Mouse (Mus musculus): Measurements from ENCODE around the gene Maml2.

Gene Maml2

GRCm38 (mm10) chr9:13485914-13486313 is 188.2 kb downstream of the Maml2 start:
- no peak for DNase-seq (ENCODE audit: extremely low read depth, insufficient read length, low spot score)

- DNase-seq (ENCODE audit: extremely low read depth, insufficient read length, low spot score) = no peak
These were observed 193.3 kb downstream of the Maml2 start for GRCm38 (mm10) chr9:13491107-13491506.

DNA sequence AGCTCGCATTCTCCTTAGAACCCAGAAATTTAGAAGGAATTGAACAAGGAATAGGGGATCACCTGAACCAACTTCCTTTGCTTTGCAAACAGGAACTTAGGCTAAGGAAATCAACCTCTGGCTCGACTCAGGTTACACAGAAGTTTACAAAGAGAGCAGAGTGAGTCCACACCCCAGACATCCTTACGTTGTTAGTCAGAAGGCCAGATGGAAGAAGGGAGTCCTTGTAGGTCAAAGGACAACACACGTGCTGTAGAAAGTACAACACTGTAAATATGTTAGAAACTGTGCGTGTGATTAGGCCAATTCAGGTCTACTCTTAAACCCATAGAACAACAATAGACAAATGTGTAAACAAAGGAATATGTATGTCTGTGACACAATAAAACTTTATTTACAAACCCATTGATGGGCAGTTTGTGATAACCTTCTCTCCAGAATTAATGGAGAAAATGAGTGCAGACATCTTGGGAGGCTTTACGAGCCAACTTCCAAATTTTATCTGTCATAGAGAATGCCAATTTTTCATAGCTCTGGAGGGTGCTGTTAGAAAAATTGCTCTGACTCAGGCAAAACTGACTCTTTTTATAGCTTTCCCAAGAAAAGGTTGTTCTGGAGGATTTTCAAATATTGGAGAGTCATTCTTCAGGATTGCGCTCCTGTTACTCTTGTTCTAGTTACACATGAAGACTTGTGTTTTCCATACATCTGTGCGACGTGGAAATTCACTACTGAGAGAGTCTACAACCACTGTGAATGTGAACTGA is 194.3 kb downstream of the Maml2 start:
- DNase-seq (ENCODE audit: extremely low read depth, insufficient read length, low spot score) = no peak

DNA sequence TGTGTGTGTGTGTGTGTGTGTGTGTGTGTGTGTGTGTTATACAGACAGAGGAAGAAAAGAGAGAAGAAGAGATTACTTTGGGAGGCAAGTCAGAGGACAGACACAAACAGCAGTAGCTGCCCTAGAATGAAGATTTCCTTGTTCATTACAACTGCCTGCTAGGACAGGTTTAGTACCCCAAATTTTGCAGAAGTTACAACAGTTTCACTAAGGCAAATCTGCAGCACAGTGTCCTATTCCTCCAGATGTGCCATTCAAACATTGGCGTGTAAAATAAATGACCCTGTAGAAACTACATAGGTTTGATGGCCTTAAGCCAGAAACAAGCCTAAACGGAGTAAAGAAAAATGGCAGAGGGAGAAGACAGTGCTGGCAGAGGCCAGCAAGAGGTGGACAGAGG is 195.1 kb downstream of the Maml2 start:
- DNase-seq (ENCODE audit: extremely low read depth, insufficient read length, low spot score) = no peak

DNA sequence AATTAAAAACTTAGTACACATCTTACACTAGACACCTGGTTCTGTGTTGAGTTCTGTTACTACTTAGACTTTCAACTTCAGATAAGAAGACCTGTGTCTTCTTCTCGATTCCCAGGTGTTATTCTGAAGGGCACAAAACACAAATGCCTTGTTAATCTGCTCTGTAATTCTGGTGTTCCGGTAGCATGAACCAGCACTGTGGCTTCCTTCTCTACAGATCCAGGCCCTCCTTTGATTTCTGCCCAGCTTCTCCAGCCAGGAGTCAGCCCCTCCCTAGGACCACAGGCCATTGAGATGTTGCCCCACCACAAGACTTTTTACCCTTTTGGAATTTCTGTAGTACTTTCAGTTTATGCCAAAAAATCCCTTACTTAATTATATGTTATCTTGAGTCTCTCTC is 196.0 kb downstream of the Maml2 start:
- no peak for DNase-seq (ENCODE audit: extremely low read depth, insufficient read length, low spot score)

GRCm38 (mm10) chr9:13495530-13495929 is 197.8 kb downstream of the Maml2 start:
- no peak for DNase-seq (ENCODE audit: extremely low read depth, insufficient read length, low spot score)

DNA sequence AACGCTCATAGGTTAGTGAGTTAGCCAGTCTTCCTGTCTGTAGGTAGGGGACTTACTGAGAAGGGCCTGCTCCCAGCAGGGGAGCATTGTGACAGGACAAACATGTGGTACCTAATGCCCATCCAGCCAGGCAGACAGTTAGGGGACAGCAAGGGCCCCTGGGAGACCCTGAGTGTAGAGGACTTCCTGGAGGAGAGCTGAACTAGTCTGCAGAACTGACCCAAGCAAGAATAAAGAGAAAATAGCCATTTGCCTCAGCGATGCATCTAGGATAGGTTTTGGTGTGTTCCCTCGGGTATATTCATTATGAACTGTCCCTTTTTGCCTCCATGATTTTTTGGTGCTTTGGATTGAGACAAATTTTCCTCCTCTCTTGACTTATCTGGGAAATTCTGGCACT is 199.3 kb downstream of the Maml2 start:
- no peak for DNase-seq (ENCODE audit: extremely low read depth, insufficient read length, low spot score)

DNA sequence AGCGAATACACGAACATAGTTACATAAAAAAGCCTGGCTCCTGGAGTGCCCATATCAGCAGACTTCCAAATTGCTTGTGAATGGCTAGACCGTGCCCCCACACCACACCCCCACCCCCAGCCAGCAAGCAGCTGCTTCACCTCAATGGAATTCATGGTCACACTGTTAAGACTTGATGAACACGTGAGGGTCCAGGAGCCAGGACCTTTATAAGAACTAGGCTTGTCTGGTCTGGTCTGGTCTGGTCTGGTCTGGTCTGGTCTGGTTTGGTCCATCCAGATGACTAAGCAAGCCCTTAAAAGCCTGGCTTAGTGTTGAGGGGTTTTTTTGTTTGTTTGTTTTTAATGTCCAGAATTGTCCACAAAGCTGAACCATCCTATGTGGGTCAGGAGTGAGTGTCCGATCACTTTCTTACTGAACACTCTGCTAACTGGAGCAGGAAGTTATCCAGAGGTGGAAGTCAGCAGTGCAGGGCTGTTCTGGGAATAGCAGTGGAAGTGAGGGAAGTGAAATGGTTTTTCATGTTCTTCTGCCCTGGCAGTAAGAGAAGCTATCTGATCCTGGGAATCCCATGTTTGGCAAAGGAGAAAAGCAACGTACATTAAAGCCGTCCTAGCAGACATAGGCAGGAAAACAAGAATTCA is 200.1 kb downstream of the Maml2 start:
- DNase-seq (ENCODE audit: extremely low read depth, insufficient read length, low spot score) = no peak

GRCm38 (mm10) chr9:13500045-13500444 is 202.3 kb downstream of the Maml2 start:
- no peak for DNase-seq (ENCODE audit: extremely low read depth, insufficient read length, low spot score)

DNA sequence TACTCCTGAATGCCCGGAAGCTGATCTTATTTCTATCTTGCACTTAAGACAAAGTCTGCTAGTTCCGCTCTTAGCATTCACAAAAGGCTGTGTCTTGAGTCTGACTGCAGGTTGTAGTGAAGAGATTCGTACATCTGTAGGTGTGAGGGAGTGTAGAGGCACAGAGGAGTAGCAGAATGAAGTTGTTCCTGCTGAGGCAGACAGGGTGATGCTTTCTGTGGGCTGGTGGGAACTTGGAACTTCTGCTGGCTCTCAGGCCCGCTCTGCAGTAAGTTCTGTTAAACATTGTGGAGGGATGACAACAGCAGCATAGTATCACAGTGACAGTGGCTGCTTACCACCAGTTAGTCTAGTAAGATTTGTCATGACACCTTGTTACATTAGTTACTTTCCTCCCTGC is 207.3 kb downstream of the Maml2 start:
- no peak for DNase-seq (ENCODE audit: extremely low read depth, insufficient read length, low spot score)

- no peak for DNase-seq (ENCODE audit: extremely low read depth, insufficient read length, low spot score)
These were observed 209.4 kb downstream of the Maml2 start for GRCm38 (mm10) chr9:13506956-13507821.

DNA sequence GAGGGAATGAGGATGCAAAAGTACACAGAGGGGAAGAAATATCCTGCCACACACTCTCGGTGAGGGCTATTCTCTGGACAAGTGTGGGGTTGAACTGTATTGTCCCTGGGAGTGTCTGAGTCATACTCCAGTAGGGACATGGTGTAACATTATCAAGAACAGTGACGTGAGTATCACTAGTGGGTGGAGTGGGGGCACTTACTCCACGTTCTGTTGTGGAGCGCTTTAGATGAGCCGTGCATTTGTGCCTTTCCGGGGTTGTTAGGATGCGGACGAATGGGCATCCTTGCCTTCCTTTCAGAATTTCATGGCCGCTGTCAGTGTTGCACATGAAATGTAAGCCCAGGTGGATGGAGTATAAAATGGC is 210.0 kb downstream of the Maml2 start:
- DNase-seq (ENCODE audit: extremely low read depth, insufficient read length, low spot score) = no peak

DNA sequence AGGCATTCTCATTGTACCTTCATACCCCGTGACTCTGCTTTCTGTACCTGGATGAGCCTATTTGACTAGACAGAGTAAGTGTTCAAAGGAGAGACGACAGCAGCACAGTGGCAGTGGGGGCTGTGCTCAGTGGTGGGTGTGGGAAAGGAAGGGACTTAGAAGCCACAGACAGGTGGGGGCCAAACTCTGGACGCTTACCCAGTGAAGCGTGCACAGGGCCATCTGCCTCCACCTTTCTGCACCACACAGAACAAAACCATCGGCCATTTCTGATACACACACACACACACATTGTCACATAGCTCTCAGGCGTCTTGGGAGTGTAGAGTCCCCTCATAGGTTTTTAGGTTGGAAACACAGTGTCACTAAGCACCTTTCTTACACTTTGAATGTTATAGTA is 212.0 kb downstream of the Maml2 start:
- no peak for DNase-seq (ENCODE audit: extremely low read depth, insufficient read length, low spot score)

DNA sequence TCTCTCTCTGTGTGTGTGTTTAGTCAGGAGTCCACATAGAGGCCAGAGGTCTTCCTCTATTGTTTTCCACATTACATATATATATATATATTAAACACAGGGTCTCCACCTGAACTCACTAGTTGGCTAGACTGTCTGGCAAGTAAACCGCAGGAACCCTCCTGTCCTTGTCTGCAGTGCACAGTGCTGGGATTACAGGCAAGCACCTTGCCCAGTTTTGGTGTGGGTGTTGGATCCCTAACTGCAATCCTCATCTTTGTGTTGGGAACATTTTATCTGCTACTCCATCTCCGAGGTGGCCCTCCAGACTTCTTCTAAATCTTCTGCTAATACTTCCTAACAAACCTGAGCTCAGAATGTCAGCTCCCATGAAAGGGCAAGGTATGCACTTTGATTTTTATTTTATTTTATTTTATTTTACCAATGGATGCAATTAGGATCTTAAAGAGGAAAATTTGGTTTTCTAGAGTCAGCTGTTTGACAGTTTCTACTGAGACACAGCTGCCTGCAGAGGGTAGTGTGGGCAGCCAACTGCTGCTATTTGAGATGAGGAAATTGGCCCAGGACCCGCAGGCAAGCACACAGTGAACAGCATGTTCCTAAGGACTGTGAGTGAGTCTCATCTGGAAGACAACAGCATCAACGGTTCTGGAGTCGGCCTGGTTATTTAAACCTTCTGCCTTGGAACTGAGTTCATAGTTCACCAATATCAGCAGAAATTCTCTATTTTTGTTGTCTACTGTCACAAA is 213.0 kb downstream of the Maml2 start:
- DNase-seq (ENCODE audit: extremely low read depth, insufficient read length, low spot score) = no peak

DNA sequence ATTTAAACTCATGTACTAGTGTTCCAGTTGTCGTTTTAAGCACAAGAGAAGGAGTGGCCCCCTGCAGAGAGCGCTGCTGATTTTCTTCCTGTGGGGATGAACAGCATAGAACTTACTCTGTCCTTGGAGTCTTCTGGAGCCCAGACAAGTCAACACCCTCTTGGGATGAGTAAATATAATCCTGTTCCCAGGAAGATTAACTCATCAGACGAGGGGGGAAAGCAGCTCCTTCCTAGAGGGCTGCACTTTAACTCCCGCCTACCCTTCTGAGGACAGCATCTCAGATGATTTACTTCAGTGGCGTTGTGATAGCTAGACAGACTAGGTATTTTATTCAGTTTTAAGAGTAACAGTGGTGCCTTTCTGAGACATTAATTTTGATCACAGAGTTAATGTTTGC is 215.4 kb downstream of the Maml2 start:
- DNase-seq (ENCODE audit: extremely low read depth, insufficient read length, low spot score) = no peak

DNA sequence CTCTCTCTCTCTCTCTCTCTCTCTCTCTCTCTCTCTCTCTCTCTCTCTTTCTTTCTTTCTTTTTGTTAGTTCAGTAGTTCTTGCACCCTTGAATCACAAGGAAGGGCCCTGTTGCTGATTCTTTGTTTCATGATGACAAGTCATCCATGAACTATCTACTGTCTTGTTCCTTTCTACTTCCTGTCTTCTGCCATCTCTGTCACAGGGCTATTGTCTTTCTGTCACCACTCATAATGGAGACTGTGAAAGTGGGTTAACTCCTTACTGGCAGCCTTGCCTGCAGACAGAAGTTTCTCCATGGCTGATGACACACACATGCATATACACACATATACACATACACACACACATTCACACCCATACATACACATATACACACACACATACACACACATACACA is 216.7 kb downstream of the Maml2 start:
- DNase-seq (ENCODE audit: extremely low read depth, insufficient read length, low spot score) = no peak

DNA sequence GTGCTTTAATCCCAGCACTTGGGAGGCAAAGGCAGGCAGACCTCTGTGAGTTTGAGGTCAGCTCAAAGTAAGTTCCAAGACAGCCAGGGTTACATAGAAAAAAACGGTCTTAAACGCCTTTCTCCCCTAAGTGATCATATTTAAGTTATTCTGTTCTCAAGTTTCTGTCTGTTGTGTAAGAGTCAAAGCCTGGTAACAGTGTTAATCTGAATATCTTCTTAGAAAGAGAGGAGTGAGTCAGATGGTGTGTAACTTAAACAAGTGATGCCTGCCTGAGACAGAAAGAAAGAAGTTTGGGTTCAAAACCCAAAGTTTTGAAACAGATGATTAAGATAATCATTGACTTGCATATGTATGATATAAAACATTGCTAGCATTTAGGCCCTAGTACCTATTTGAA is 218.2 kb downstream of the Maml2 start:
- DNase-seq (ENCODE audit: extremely low read depth, insufficient read length, low spot score) = no peak

DNA sequence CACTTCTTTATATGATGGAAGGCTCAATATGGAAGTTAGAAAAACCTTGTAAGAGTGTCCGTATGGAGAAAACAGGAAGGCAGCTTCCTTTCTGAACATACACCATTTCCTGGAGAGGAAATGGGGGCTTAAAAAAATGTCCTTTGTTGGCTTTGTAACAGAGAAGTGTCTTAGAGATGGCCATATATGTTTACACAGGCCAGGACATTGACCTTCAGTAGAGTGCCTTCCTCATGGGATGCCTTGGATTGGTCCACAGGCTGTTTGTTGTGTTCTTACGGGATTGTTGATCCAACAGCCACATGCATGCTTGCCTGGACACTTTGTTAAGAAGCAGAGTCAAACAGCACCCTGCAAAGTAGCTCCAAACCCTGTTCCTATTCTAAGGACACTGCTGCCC is 220.3 kb downstream of the Maml2 start:
- DNase-seq (ENCODE audit: extremely low read depth, insufficient read length, low spot score) = no peak

DNA sequence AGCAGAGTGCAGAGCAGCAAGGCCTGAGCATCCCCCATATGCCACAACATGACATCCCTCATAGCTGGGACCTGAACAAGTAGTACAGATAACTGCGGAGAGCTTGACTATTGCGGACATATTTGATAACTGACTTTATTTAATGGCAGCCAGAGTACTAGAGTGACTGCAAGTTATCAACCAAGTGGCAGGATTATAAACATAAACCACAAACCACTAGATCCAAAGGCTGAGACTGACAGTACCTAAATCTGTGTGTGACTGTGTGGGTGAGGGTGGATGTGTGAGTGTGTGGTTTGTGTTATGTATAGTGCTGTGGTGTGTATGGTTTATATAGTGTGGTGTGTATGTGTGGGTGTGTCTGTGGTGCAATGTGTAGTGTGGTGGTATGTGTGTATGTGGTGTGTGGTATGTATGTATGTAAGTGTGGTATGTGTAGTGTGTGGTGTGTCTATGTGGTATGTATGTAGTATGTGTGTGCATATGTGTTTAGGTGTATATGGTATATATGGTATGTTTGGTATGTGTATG is 220.7 kb downstream of the Maml2 start:
- DNase-seq (ENCODE audit: extremely low read depth, insufficient read length, low spot score) = no peak

DNA sequence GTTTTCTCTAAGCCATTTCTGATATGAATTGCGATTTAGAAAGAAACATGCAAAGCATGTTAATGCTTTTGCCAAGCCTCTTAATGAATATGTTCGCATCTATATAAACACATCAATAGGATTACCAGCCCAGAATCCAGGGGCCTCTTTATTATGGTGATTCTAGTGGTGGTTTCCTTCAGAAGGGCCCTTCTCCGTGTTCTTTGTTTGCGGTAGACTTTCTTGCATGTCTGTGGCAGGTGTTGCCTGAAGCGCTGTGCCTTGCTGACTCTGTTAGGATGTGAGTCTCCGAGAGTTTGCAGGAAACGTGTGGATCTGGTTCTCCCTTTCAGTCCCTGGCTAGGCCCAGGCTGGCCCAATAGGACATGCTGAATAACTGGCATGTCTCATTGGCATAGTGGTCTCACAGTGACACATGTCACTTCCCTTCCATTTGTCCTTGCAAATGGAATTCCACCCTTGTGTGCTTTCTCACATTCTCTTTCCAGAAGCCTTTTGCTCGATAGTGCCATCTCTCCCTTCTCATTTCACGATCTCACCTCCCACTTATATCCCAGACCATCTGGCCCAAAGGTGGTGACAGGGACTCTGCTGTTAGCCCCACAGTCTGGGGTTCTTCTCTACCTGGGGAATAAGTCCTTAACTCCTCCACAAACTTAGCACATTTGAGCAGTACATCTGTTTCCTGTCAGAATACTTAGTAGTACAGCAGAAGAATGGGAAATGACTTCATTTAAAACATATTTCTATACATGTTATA is 224.5 kb downstream of the Maml2 start:
- DNase-seq (ENCODE audit: extremely low read depth, insufficient read length, low spot score) = no peak
